Mouse (Mus musculus) lung, postnatal 14 days (tissue): ENCODE results near the gene Rbp1.

ENCODE experiments used
- DNase-seq: peaks from one replicate; pipeline ENCODE4 v3.0.0; 2021

Gene Rbp1

DNA sequence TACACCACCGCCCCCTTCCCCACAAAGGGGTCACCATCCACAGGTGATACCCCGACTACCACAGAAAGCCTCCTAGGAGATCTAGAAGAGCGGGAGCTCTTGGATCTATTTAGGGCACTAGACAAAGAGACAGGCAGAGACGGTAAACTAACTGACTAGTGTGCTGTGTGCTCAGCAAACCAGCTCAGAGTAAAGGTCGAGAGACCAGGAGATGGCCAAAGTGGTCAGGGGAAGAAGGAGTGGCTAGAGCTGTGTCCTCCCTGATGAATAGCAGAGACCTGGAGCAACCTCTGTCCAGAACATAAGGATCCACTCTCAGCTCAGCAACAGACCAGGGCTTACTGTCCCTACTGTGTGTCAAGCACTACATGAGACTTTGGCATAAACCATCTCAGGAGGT lies at the start of gene Rbp1:
TSS of gene Rbp1 (plus strand) at position 306 of the 400 bp plus-strand sequence.
- DNase-seq: no peak

DNA sequence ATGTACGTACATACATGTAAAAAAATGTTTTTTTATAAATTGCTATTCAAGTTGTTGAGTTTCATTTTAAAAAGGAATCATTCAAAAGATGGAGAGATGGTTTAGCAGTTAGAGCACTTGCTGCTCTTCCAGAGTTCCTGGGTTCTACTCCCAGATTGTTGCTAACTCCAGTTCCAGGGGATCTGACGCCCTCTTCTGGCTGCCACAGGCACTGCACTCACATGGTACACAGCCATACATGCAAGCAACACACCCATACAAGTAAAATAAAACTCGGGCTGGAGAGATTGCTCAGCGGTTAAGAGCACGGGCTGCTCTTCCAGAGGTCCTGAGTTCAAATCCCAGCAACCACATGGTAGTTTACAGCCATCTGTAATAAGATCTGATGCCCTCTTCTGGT lies 49.4 kb upstream of the Rbp1 start:
- DNase-seq: no peak

DNA sequence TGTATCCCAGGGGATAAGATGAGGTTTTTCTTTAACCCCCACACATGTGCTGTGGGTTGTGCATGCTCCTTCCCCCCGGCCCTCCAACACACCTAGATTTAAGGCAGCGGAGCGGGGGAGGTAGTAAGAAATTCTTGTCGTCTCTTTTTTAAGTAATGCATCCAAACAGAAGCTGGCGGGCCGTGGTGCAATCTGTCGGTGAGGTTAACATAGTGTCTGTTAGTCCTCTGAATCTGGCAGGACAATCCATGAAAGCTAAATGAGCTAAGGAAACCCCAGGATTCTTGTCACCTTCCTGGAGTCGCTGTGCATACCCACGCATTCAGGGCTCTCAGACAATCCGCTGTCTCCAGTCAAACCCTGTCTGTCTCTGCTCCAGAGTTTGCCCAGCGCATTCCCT lies 47.9 kb upstream of the Rbp1 start:
- no peak for DNase-seq

DNA sequence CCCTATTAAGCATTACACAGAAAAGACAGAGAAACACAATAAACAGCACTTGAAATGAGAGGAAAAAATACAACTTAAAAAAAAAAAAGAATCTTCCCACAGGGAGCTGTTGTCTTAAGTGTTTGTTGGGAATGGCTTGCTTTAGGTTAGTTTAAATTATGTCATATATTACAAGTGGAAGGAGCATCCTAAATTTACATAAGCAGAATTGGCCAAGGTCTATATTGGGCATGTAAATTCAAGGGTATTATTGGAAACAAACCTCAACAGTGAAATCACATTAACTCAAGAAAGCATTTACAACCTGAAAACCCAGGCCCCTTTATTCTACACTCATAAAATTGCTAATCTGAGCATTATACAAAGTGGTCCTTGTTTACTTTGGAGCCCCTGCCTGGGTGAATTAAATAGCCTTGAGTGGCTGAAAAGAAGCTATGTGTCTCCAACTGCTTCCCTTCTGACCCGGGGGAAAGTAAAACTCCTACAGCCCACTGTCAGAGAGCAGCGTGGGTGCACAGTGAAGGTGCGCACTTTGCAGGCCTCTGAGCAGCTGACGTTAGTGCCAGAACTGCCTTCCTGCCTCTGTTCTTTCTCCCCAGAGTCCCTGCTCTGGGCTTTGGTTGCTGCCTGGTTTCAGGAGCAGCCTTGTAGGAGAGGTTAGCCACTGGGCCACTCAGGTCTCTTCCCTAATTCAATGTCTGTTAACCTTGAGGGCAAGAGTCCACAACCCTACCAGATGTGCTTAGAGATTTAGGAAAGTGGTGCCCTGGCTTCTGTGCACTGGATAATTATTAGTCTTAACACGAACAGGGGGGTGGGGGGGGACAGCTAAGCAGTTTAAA lies 47.2 kb upstream of the Rbp1 start:
- DNase-seq: no peak

DNA sequence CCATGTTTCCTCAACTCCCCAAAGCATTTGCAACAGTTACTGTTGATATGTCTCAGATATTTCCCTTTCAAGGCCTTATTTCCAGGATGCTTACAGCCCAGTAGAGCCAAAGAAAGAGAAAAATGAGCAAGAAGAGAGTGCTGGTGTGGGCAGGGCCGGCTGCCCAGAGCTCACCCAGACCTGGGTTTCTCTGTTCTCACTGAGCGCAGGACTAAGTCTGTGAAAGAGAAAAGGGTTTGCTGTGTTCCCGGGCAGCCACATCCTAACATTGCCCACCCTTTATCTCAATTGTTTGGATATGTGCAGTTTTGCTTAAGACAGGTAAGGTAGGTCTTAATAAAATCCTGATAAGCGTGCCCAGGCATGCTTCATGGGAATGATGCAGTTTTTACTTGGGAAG lies 43.0 kb upstream of the Rbp1 start:
- DNase-seq: no peak

DNA sequence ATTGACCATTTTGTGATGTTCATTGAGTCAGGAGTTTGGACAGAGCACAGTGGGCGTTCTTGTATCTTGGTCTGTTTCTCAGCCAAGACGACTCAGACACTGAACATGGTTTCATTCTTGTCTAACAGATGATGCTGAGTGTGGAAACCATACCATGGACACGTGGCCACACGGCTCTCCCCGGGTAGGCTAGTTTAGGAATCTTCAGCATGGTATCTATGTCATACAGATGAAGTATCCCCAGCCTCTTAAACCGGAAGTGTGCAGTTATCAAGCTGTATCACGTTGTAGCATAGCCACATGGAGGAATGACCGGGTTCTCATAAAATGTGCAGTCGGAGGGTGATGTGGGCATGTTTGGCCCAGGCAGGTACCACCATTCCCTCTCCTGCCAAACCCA lies 42.2 kb upstream of the Rbp1 start:
- DNase-seq: no peak

DNA sequence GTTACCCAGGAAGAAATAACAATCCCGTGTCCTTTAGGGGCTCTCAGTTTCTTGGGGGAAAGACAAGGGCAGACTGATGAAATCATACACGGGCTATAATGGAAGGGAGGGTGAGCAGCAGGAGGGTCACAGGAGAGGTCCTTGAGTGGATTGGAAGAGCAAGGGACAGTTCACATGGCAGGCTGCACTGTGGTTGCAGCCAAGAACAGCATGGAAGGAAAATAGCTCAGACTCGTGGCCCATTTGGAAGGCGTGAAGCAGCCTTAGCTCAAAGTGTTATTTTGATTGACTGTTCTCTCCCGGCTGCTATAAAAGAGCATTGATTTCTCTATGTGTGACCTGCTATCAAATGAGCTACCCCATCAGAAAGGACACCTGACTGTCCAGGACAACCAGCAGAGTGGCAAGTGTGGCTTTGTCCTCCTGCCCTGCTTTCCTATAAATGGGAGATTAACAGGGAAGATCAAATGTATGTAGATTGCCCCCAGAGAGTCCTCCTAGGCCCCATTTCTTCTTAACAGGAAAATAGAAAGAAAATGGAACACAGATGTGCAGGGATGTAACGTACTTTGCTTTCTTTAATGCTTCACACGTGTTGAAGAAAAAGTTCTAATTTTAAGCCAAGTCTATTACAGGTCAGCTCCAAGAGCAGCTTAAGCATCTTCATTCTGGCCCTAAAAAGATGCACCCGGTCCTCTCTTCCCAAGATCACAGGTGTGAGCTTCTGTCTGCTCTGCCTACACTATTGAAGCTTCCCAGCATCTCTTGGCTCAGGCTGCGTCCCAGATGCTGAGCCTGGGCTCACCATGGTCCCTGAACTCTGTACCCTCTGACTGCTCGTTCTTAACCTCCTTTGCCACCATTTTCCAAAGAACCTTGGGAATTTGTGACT lies 34.8 kb upstream of the Rbp1 start:
- no peak for DNase-seq

DNA sequence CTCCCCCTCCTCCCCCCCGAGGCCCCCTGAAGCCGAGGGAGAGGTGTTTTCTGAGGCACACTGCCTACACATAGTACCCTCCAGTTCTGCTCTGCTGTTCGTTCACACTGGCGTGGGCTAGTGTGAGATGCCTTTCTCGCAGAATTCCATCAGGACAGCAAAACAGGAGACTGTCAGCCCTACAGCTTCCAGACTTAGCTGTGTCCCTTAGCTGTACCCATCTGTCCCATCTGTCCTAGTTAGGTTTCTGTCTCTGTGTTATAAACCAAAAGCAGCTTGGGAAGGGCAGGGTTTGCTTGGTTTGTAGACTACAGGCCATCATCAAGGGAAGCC lies 34.2 kb upstream of the Rbp1 start:
- no peak for DNase-seq

DNA sequence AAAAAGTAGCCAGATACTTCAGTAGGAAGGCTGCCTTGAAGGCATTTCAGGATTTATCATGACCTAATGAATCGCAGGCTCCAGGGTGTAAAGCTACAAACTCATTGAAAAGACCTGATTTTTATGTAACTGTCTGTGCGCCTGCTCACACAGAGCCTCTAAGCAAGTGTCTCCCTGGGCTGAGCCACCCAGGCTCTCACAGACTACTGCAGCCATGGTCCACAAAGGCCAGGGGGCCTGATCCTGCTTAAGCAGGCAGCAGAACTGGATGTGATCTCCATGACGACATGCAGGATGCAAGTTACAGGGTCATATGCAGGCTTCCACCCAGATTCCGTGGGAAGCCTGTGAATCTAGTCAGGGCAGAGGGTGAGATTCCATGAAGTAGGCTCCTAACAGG lies 29.3 kb upstream of the Rbp1 start:
- no peak for DNase-seq

DNA sequence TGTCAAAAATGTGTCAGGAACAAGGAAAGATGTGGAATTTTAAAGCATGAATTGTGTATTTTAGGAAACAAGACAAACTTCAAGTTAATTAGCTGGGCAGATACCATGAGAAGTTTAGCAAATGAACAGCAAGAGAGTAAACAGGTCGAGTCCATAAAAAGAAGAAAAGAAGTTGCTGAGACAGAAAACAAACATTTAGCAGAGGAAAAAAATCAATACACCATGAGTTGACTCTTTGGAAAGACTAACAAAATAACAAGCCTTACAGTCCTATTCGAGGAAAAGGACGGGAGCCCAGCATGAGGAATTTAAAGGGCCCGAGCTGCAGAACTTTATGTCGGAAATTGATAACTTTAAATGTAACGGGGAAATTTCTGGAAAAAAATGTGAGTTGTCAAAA lies 25.6 kb upstream of the Rbp1 start:
- no peak for DNase-seq

DNA sequence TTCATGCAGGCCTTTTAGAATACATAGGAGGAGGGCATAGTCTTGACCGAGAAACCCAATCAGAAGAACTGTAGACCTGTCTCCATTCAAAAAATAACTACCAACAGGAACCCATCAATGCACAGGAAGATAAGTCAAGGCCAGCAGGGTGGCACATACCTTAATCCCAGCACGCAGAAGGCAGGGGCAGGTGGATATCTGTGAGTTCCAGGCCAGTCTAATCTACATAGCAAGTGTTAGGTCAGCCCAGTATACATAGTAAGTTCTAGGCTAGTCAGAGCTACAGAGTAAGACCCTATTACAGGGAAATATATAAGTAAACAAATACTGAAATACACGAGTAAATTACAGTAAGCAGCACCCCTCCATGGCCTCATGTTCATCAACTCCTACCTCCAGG lies 24.9 kb upstream of the Rbp1 start:
- DNase-seq: no peak

DNA sequence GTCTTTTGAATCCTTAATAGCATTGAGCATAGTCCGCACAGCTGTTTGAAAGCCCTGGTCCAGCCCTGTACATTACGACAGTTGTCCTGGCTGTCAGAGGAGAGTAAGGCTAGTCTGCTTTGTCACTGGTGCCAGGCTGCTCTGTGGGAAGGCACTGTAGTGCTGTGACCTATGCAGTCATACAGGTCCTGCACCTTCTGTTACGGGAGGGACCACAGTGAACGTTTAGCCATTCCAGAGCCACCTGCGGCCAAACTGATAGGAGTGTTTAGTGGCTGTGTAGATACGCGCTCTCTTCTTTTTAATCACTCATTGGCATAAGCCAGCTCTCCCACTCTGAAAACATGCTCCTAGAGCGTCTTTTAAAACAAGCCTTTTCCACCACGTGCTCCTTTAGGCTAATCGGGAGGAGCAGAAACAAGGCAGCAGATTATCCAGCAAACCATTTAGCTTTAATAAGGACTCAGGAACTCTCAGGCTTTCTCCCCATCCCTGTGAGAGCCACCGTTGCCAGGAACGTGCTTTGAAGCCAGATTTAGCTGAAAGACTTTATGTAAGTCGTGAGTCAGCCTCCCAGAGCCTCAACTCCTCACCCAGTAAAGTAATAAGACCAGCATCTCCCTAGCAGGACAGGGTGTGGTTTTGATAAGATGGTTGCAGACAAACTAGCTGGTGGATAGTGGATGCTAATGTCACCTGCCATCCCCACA lies 22.4 kb upstream of the Rbp1 start:
- DNase-seq: no peak

DNA sequence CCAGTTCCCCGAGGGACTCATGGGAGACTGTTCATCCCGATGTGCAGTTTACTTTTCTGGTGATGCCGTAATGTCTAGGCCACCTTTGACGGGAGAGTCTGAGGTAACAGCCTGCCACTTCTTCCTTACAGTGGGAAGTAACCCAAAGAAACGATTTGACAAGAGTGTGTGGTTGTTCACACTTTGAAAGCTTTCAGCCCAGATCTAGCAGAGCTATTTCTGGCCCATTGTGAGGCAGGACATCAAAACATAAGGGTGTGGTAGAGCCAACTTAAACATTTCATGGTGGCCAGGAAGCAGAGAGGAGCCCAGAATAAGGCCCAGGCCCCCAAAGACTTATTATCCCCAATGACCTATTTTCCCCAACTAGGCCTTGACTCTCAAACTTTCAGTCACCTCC lies 21.1 kb upstream of the Rbp1 start:
- DNase-seq: no peak

DNA sequence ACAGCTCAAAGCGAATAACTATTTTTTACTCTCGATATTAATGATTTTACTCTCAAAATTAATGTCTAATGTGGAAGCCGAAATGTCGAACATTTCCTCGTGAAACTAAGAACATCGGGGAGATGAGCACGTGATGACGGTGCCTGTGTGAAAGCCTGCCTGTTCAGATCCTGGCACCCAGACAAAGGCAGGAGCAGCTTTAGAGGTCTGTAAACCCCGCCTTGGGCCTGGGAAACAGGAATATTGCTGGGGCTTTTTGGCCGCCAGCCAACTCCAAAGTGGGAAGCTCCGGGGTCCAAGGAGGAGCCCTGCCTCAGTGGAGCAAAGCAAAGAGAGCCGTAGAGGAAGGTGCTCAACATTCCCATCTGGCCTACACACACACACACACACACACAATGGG lies 15.0 kb upstream of the Rbp1 start:
- no peak for DNase-seq

DNA sequence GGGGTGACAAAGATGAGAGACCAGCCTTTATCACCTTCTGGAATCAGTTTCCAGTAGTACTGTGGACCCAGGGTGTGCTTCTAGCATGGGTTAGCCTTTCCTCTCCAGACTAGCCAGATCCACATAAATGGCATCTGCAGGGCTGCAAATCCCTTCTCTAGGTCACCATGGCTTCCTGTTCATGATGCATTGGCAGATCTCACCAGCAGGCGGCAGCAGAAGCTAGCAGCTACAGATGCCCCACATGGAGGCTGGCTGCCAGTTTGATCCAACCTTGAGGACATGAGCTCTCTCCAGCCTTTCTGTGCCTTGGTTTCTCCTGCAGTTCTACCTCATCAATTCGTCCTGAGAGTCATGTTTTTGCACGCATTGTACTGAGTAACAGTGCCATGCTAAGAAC lies 13.6 kb upstream of the Rbp1 start:
- peak; percentile 79 for DNase-seq

DNA sequence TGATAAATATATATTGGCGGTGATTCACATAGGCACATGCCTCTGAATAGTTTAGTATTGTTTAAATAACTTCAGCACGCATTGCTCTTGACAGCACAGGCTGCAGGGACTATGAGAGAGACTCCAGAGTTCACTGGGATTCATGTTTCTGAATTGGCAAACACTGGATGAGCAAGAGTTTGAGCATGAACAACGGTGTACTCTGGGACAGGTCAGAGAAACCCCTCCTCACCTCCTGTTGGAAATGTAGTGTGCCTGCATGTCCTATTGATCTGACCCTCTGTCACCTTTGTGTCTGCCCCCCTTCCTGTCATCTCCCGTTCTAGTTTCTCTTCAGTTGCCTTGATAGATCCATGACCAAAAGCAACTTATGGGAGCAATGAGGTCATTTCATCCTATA lies 7.3 kb upstream of the Rbp1 start:
- no peak for DNase-seq

DNA sequence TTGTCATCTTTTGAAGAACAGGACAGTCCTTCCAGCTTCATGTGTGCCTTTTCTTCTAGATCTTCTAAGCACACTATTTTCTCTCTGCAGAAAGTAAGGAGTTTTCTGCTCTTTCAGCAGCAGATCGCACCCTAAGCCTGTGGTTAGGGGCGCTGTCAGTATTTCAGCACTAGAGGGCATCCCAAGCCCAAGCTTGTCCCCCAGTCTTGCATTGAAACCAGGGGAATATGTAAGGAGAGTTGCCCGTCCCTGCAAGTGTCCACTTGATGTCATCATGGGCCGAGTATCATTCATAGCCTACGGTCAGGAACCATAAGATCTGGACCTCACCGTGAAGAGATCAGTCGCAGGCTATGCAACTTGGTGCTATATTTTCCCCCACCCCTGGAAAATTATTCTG lies 4.8 kb upstream of the Rbp1 start:
- DNase-seq: peak; percentile 43

DNA sequence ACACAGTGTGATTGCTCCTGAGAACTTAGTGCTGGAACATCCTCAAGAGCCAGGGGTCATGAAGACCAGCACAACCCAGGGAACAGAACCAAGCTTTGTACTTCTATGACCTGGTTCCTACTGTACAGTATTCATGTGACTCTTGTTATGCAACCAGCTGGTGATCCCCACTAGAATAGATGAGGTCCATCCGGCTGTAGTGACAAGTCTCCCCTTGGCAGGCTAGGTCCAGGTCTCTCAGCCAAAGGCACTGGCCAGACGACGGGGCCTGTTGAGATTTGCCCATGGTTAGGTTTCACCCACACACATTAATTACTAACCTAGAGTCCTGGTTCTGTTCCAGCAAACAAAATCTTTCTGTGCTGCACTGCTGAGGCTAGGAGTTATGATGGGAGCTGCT lies 4.4 kb upstream of the Rbp1 start:
- DNase-seq: no peak

DNA sequence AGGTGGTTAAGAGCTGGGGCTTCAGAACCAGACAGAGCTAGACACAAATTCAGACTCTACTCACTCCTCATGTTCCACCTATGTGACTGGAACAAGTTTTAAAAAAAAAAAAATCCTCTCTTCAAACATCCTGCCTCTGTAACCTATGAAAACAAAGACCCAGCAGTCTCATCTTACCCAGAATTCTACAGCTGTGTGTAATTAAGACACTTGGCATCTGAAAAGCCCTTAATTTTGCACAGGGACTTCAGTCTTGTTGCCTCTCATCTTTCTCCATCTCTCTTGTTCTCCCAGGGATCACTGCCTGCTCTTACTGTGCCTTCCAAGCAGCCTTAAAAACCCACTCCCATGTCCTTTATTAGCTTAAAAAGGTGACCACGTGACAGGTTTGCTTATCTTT lies 2.1 kb upstream of the Rbp1 start:
- no peak for DNase-seq

DNA sequence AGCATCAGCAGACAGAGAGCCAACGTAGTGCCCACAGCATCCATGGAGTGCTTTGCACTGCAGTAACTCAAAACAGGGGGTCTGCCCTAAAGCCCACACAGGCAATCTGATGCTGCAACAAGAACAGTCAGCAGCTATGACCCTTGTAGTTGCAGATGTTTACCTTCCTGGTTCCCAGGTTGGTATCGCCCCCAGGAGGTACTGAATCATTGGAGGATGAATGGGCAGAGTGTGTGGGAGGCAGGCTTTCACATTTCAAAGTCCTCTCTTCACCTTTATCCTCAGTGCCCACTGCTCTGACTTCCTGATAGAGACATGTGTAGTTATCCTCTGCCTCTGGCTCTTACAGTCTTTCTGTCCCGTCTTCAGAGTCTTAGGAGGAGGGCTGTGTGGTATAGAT lies 858 bp upstream of the Rbp1 start:
- DNase-seq: no peak

DNA sequence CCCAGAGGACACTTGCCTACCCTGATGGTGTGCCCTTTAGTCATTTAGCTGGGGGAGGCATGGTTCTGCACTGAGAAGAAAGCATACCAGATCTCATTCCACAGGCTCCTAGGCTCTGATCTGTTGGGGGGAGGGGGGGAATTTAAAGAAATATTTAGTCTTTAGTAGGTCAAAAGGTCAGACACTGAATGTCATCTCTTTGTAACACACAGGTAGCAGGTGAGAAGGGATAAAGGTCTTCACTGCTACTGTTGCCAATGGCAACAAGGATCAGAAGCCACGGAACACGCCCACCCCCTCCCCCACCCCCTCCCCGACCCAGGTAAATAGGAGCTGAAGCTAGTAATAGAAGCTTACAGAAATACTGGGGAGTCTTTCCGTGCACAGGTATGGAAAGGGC lies 930 bp downstream of the Rbp1 start:
- DNase-seq: no peak

DNA sequence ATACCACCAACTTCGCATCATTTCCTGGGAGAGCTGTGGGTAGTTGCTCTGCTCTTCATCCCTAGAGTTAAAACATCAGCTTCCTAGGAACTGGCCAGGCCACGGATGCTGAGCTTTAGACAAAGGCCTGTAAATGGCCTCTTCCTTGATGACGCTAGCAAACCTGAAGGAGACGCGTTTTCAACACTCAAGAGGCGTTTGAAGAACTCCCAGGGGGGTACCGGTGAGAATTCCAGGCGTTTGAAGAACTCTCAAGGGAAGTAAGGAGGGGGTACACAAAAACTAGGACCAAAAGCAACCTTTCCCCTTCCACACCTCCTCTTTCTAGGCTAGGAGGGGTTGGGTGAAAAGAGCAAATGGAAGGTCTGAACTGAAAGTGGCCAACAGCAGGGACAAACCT lies 1.5 kb downstream of the Rbp1 start:
- DNase-seq: no peak

DNA sequence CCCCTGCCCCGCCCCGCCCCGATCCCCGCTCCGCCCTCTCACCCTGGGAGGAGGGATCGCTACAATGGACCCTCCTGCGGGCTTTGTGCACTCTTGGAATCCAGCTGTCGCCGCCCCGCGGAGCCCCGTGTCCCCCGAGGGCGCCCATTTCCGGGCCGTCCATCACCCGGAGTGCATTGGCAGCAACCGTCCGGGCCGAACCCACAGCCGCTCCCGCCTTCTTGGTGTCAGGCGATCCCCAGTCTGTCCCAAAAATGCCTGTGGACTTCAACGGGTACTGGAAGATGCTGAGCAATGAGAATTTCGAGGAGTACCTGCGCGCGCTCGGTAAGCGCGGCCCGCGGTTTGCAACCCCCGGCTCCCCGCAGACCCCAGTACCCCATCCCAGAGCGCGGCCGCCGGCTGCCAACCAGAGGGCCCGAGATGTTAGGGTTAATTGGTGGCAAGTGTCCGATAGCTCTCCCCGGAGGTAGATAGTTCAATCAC lies 2.0 kb downstream of the Rbp1 start:
- DNase-seq: peak; percentile 55
